Mouse (Mus musculus) spleen, postnatal 36 days (tissue): Measurements from ENCODE around the gene Ajap1.

Source experiments
- DNase-seq, 2 experiments: peaks; one replicate each; pipeline ENCODE4 v3.0.0; 2022; ENCODE audit warnings: low spot score in 2 of 2, mixed read lengths in 1 of 2

The Ajap1 gene

DNA sequence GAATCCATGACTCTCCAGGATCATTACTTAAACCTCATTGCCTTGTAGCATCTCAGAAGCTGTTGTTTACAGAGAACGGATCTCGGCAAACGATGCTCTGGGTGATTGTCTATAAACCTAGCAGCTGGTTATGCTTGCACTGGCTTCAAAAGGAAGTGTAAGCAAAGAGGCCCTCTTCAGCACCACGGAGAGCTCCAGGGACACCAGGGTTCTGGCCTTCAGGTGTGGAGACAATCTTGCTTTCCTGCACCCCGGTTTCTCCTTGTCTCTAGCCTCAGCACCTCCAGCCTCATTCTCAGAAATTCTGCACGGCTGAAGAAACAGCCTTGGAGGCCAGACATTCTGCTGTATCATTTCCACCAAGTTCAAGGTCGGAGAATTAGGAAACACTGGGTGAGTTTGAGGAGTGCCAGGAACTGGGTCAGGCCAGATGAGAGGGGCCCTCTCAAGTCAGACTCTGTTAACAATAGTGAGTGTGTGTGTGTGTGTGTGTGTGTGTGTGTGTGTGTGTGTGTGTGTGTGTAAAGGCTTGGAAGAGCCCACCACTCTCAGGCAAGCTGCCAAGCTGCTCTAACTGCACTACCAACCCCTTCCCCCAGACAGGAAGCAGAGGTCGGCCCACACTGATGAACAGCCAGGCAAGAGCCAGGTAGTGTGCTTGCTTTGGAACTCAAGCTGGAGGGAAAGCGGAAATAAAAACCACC, 124.9 kb downstream of the Ajap1 start:
- DNase-seq = no peak

DNA sequence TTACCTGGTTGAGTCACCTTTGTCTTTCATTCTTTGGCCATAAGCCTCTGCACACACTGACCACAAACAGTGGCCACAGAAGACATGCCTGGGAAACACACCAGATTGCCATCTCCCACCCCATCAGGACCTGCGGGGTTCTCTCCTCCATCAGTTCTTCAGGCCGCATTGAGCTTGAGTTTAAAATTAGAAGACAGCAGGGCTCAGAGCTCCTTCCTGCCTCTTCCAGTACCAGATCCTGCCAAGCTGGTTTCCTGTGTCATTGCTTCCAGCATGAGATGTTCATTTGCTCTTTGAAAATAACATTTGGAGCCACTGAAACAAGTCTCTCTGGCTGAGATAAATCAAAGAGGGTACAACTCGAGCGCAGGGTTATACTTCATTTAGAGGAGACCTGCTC, 126.4 kb downstream of the Ajap1 start:
- DNase-seq = no peak

DNA sequence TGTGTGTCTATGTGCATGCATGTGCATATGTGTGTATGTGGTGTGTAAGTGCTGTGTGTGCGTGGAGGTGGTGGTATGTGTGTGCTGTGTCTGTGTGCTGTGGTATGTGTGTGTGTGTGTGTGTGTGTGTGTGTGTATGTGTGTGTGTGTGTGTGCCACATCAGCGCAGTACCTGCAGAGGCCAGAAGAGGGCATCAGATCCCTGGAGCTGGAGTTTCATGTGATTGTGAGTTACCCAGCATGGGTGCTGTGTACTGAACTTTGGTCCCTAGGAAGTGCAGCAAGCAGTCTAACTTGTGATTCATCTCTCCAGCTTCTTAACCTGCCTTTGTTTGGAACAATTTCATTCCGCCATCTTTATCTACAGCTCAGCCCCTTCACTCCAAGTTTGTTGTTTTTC, 137.6 kb downstream of the Ajap1 start:
- no peak for DNase-seq

DNA sequence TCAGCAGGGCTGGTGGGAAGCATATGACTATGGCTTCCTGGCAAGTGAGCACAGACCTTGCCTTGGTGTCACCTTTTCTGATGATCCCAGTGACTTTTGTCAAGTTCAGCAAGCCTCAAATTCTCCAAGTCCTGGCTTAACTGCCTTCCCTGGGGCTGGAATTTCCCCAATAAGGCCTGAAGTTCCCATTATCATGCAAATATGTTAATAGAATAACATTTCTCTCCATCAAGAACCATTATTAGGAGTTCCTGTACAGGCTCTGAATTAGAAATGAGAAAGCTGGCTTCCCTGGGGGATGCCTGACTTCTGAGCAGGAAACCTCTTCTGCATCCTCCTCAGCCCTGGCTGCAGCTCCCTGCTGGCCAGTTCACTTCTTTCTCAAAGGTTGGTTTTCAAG, 141.7 kb downstream of the Ajap1 start:
- no peak for DNase-seq

DNA sequence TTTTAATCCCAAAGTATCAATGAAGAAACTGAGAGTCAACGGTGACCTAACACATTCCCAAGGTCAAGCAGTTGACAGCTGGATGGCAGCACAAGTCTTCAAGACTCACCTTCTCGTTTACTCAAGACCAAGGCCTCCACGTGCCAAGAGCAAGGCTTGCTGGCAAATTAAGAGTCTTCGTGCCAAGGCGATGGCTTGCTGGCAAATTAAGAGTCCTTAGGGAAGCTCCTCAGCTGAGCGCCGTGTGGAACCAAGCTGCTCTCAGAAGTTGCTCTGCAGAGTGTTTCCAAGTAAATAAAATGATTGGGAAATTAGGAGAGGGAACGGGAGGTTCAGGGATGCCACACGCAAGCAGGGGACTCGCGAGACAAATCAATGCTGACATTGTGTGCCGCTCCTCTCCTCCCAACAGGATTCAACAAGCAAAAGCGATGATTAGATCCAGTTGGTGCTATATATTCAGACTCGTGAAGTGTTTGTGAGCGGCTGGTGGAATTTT, 147.3 kb downstream of the Ajap1 start:
- no peak for DNase-seq

DNA sequence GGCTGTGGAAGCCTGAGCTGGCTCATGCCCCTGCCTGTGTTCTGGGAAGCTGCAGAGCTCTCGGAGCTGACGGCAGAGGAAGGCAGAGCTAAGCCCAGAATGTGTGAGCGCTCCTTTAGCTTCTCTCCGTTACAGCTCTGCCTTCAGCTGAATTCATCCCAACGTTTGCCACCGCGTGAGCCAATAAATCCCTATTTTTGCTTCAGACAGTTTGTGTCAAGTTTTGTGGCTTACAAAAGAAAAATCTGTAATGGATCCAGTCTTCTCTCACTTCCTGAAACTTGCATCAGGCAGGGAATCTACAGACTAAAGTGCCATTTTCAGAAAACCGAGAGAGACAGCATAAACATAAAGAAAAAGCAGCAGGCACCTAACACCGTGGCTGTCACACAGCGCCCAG, 154.8 kb downstream of the Ajap1 start:
- no peak for DNase-seq
